Mouse (Mus musculus): ENCODE results near the gene Gpatch4. TPM values are rescaled to one million over a fixed set of nuclear protein-coding genes. Genes with fewer than 3 reads are reported as not detected.

Gene Gpatch4
- total and polyA plus RNA-seq, 3 experiments = 105 to 240 (median 135) TPM

- Histone ChIP-seq H3K27ac (ENCODE audit: control insufficient read depth, low read depth, low read length) (no peak overlapping the region), H3K79me2 (ENCODE audit: control insufficient read depth, insufficient read depth, low read length, poor library complexity) (no peaks in the 10 kb centered on the region), H3K9me3 (replicated peaks; ENCODE audit: insufficient read depth, low read length) (no peaks in the 10 kb centered on the region), H3K36me3 (ENCODE audit: control insufficient read depth in 1 of 2, insufficient read depth in 2 of 2, low read length in 2 of 2) (no peaks in the 10 kb centered on the region; a peak in 1 of 4 replicates), H3K27me3 (ENCODE audit: control insufficient read depth in 1 of 2, insufficient read depth in 2 of 2, low read length in 2 of 2) (no peaks in the 10 kb centered on the region), H3K4me1 (ENCODE audit: control insufficient read depth in 1 of 2, insufficient read depth in 2 of 2, low read length in 2 of 2) (0 out of 4 replicates have a peak, but pooled peaks cover 0 to 6% of the 10 kb centered on the region in 2 experiments), H3K4me3 (ENCODE audit: control insufficient read depth in 1 of 2, insufficient read depth in 1 of 2, low read depth in 2 of 2, low read length in 2 of 2) (no peak overlapping the region), H3K9ac (ENCODE audit: control insufficient read depth, low read depth, low read length, poor library complexity, severe bottlenecking) (no peak overlapping the region)
- TF ChIP-seq MYB (IDR thresholded peaks at IDR 0.05; ENCODE audit: low read depth, low read length) (no peak), ZC3H11A (IDR thresholded peaks at IDR 0.05; ENCODE audit: low read depth, low read length) (no peak), TBP (IDR thresholded peaks at IDR 0.05; ENCODE audit: low read depth, low read length) (no peak)
- no peak for DNase-seq (ENCODE audit: low read depth, low spot score)
Observed at GRCm38 (mm10) chr3:88102611-88103010, 59.7 kb downstream of the Gpatch4 start.

Other genes starting within 250 kb of the Gpatch4 start
- not detected in 2 replicates for gene Ntrk1, start 247.9 kb upstream of the Gpatch4 start, total RNA-seq (2012; rRNA removed)
- gene Ntrk1, start 247.9 kb upstream of the Gpatch4 start, polyA plus RNA-seq (2012; ENCODE audit: insufficient read depth in 1 of 2, insufficient read length in 2 of 2, low read depth in 1 of 2, low replicate concordance in 2 of 2, missing spikeins in 1 of 2) = not detected
- 0.62 and 0.77 TPM in 2 replicates for gene Insrr, start 246.2 kb upstream of the Gpatch4 start, total RNA-seq (2012; rRNA removed)
- 1 to 10 TPM in 1 of 2 experiments, not detected in 1; 3.7 TPM for gene Insrr, start 246.2 kb upstream of the Gpatch4 start, polyA plus RNA-seq (2012; ENCODE audit: insufficient read depth in 1 of 2, insufficient read length in 2 of 2, low read depth in 1 of 2, low replicate concordance in 2 of 2, missing spikeins in 1 of 2)
- gene Pear1, start 218.8 kb upstream of the Gpatch4 start, total RNA-seq (2012; rRNA removed) = 0.16 and 0.35 TPM in 2 replicates
- gene Pear1, start 218.8 kb upstream of the Gpatch4 start, polyA plus RNA-seq (2012; ENCODE audit: insufficient read depth in 1 of 2, insufficient read length in 2 of 2, low read depth in 1 of 2, low replicate concordance in 2 of 2, missing spikeins in 1 of 2) = 1 to 10 TPM in 1 of 2 experiments, not detected in 1; 1.0 TPM
- gene Sh2d2a, start 196.4 kb upstream of the Gpatch4 start, total RNA-seq (2012; rRNA removed) = not detected in 2 replicates
- not detected for gene Sh2d2a, start 196.4 kb upstream of the Gpatch4 start, polyA plus RNA-seq (2012; ENCODE audit: insufficient read depth in 1 of 2, insufficient read length in 2 of 2, low read depth in 1 of 2, low replicate concordance in 2 of 2, missing spikeins in 1 of 2)
- 43.2 and 47.0 TPM in 2 replicates for gene Prcc, start 157.5 kb upstream of the Gpatch4 start, total RNA-seq (2012; rRNA removed)
- gene Prcc, start 157.5 kb upstream of the Gpatch4 start, polyA plus RNA-seq (2012; ENCODE audit: insufficient read depth in 1 of 2, insufficient read length in 2 of 2, low read depth in 1 of 2, low replicate concordance in 2 of 2, missing spikeins in 1 of 2) = 10 to 100 TPM in 1 of 2 experiments, not detected in 1; 65.9 TPM
- 505 and 519 TPM in 2 replicates for gene Hdgf, start 136.8 kb upstream of the Gpatch4 start, total RNA-seq (2012; rRNA removed)
- 1,000 to 10,000 TPM in 1 of 2 experiments, 100 to 1,000 TPM in 1; 369 to 1,503 TPM for gene Hdgf, start 136.8 kb upstream of the Gpatch4 start, polyA plus RNA-seq (2012; ENCODE audit: insufficient read depth in 1 of 2, insufficient read length in 2 of 2, low read depth in 1 of 2, low replicate concordance in 2 of 2, missing spikeins in 1 of 2)
- 59.5 and 66.2 TPM in 2 replicates for gene Mrpl24, start 123.6 kb upstream of the Gpatch4 start, total RNA-seq (2012; rRNA removed)
- gene Mrpl24, start 123.6 kb upstream of the Gpatch4 start, polyA plus RNA-seq (2012; ENCODE audit: insufficient read depth in 1 of 2, insufficient read length in 2 of 2, low read depth in 1 of 2, low replicate concordance in 2 of 2, missing spikeins in 1 of 2) = 10 to 100 TPM in 1 of 2 experiments, not detected in 1; 77.3 TPM
- 61.4 and 71.8 TPM in 2 replicates for gene Isg20l2, start 112.8 kb upstream of the Gpatch4 start, total RNA-seq (2012; rRNA removed)
- gene Isg20l2, start 112.8 kb upstream of the Gpatch4 start, polyA plus RNA-seq (2012; ENCODE audit: insufficient read depth in 1 of 2, insufficient read length in 2 of 2, low read depth in 1 of 2, low replicate concordance in 2 of 2, missing spikeins in 1 of 2) = 10 to 100 TPM in 1 of 2 experiments, not detected in 1; 45.0 TPM
- 8.9 and 10.9 TPM in 2 replicates for gene Rrnad1, start 112.4 kb upstream of the Gpatch4 start, total RNA-seq (2012; rRNA removed)
- gene Rrnad1, start 112.4 kb upstream of the Gpatch4 start, polyA plus RNA-seq (2012; ENCODE audit: insufficient read depth in 1 of 2, insufficient read length in 2 of 2, low read depth in 1 of 2, low replicate concordance in 2 of 2, missing spikeins in 1 of 2) = 10 to 100 TPM in 1 of 2 experiments, not detected in 1; 21.1 TPM
- 0.23 and 0.29 TPM in 2 replicates for gene Crabp2, start 94.4 kb upstream of the Gpatch4 start, total RNA-seq (2012; rRNA removed)
- gene Crabp2, start 94.4 kb upstream of the Gpatch4 start, polyA plus RNA-seq (2012; ENCODE audit: insufficient read depth in 1 of 2, insufficient read length in 2 of 2, low read depth in 1 of 2, low replicate concordance in 2 of 2, missing spikeins in 1 of 2) = 1 to 10 TPM in 1 of 2 experiments, not detected in 1; 1.2 TPM
- gene Nes, start 72.0 kb upstream of the Gpatch4 start, total RNA-seq (2012; rRNA removed) = not detected in 2 replicates
- under 1 TPM in 1 of 2 experiments, not detected in 1; 0.01 TPM for gene Nes, start 72.0 kb upstream of the Gpatch4 start, polyA plus RNA-seq (2012; ENCODE audit: insufficient read depth in 1 of 2, insufficient read length in 2 of 2, low read depth in 1 of 2, low replicate concordance in 2 of 2, missing spikeins in 1 of 2)
- gene Bcan, start 42.9 kb upstream of the Gpatch4 start, total RNA-seq (2012; rRNA removed) = not detected in 2 replicates
- gene Bcan, start 42.9 kb upstream of the Gpatch4 start, polyA plus RNA-seq (2012; ENCODE audit: insufficient read depth in 1 of 2, insufficient read length in 2 of 2, low read depth in 1 of 2, low replicate concordance in 2 of 2, missing spikeins in 1 of 2) = not detected
- gene Hapln2, start 15.5 kb upstream of the Gpatch4 start, total RNA-seq (2012; rRNA removed) = not detected in 2 replicates
- not detected for gene Hapln2, start 15.5 kb upstream of the Gpatch4 start, polyA plus RNA-seq (2012; ENCODE audit: insufficient read depth in 1 of 2, insufficient read length in 2 of 2, low read depth in 1 of 2, low replicate concordance in 2 of 2, missing spikeins in 1 of 2)
- 114 TPM in 2 replicates for gene Naxe, start 15.4 kb downstream of the Gpatch4 start, total RNA-seq (2012; rRNA removed)
- gene Naxe, start 15.4 kb downstream of the Gpatch4 start, polyA plus RNA-seq (2012; ENCODE audit: insufficient read depth in 1 of 2, insufficient read length in 2 of 2, low read depth in 1 of 2, low replicate concordance in 2 of 2, missing spikeins in 1 of 2) = 100 to 1,000 TPM; 165 to 182 TPM
- not detected in 2 replicates for gene Ttc24, start 35.2 kb downstream of the Gpatch4 start, total RNA-seq (2012; rRNA removed)
- gene Ttc24, start 35.2 kb downstream of the Gpatch4 start, polyA plus RNA-seq (2012; ENCODE audit: insufficient read depth in 1 of 2, insufficient read length in 2 of 2, low read depth in 1 of 2, low replicate concordance in 2 of 2, missing spikeins in 1 of 2) = not detected
- 19.2 and 21.1 TPM in 2 replicates for gene Iqgap3, start 38.9 kb downstream of the Gpatch4 start, total RNA-seq (2012; rRNA removed)
- gene Iqgap3, start 38.9 kb downstream of the Gpatch4 start, polyA plus RNA-seq (2012; ENCODE audit: insufficient read depth in 1 of 2, insufficient read length in 2 of 2, low read depth in 1 of 2, low replicate concordance in 2 of 2, missing spikeins in 1 of 2) = 10 to 100 TPM in 1 of 2 experiments, not detected in 1; 42.5 TPM
- gene Mef2d, start 99.3 kb downstream of the Gpatch4 start, total RNA-seq (2012; rRNA removed) = 16.2 and 16.9 TPM in 2 replicates
- 100 to 1,000 TPM in 1 of 2 experiments, 10 to 100 TPM in 1; 71.4 to 117 TPM for gene Mef2d, start 99.3 kb downstream of the Gpatch4 start, polyA plus RNA-seq (2012; ENCODE audit: insufficient read depth in 1 of 2, insufficient read length in 2 of 2, low read depth in 1 of 2, low replicate concordance in 2 of 2, missing spikeins in 1 of 2)
- gene Rhbg, start 211.6 kb downstream of the Gpatch4 start, total RNA-seq (2012; rRNA removed) = not detected in 2 replicates
- gene Rhbg, start 211.6 kb downstream of the Gpatch4 start, polyA plus RNA-seq (2012; ENCODE audit: insufficient read depth in 1 of 2, insufficient read length in 2 of 2, low read depth in 1 of 2, low replicate concordance in 2 of 2, missing spikeins in 1 of 2) = not detected
- 0.39 and 0.69 TPM in 2 replicates for gene Gm38392, start 244.1 kb downstream of the Gpatch4 start, total RNA-seq (2012; rRNA removed)
- under 1 TPM in 1 of 2 experiments, not detected in 1; 0.84 TPM for gene Gm38392, start 244.1 kb downstream of the Gpatch4 start, polyA plus RNA-seq (2012; ENCODE audit: insufficient read depth in 1 of 2, insufficient read length in 2 of 2, low read depth in 1 of 2, low replicate concordance in 2 of 2, missing spikeins in 1 of 2)